In genomic region chr15:77202223-77202622, GRCm38 (mm10) we compare ENCODE assay signal across 9 mouse cellular contexts.
DNase-seq lines count a peak whose midpoint lies in the region; ATAC-seq and TF ChIP-seq lines count a peak whose summit lies in the region.
"Had no signal": no experiment of that assay in that cellular context is flagged by ENCODE, and none has a peak within 500 bp of the region (broad histone marks: within the 10 kb centered on the region; RNA-seq: fewer than 3 reads in every experiment).

No protein-coding gene starts in this region.

- H3K4me2 ChIP-seq in kidney, embryonic 15.5 days, result no peak overlapping the region
- H3K4me2 ChIP-seq in hindbrain, embryonic 14.5 days (replicated peaks), result no peak overlapping the region
- peak overlapping the region; percentile 10; the same call in 1 of the 2 replicates for H3K4me2 ChIP-seq in lung, embryonic 14.5 days

- H3K27ac ChIP-seq in kidney, adult 2 months (ENCODE audit: insufficient read depth, low read depth, low read length), result no peak overlapping the region
- H3K27ac ChIP-seq in kidney, embryonic 15.5 days, result no peak overlapping the region
- peak overlapping the region; percentile 30; the same call in 1 of the 2 replicates for H3K27ac ChIP-seq in hindbrain, embryonic 14.5 days
- peak overlapping the region; percentile 30; the same call in 1 of the 2 replicates for H3K27ac ChIP-seq in lung, embryonic 14.5 days (ENCODE audit: low read depth)

- no peaks in the 10 kb centered on the region for H3K27me3 ChIP-seq in kidney, adult 2 months (replicated peaks; ENCODE audit: control insufficient read depth, insufficient read depth, low read length)
- H3K27me3 ChIP-seq in kidney, embryonic 15.5 days, result no peaks in the 10 kb centered on the region
- no peaks in the 10 kb centered on the region for H3K27me3 ChIP-seq in hindbrain, embryonic 14.5 days (ENCODE audit: control insufficient read depth, insufficient read depth, low read length)
- H3K27me3 ChIP-seq in lung, embryonic 14.5 days (ENCODE audit: insufficient read depth, low read length), result no peaks in the 10 kb centered on the region

- H3K36me3 ChIP-seq in kidney, adult 2 months (ENCODE audit: control insufficient read depth, insufficient read depth, low read length), result no peaks in the 10 kb centered on the region
- H3K36me3 ChIP-seq in kidney, embryonic 15.5 days, result no peaks in the 10 kb centered on the region
- H3K36me3 ChIP-seq in hindbrain, embryonic 14.5 days (replicated peaks; ENCODE audit: control insufficient read depth, insufficient read depth), result no peaks in the 10 kb centered on the region
- no peaks in the 10 kb centered on the region for H3K36me3 ChIP-seq in lung, embryonic 14.5 days (ENCODE audit: insufficient read depth)

- 6% methylated on average over 2 of the region's 2 CpGs for WGBS in kidney, adult 2 months
- 17% methylated on average over 2 of the region's 2 CpGs for WGBS in kidney, embryonic 15.5 days
- 34% methylated on average over 2 of the region's 2 CpGs for WGBS in hindbrain, embryonic 14.5 days
- WGBS in lung, embryonic 14.5 days, result 9% methylated on average over 2 of the region's 2 CpGs

- H3K9ac ChIP-seq in kidney, embryonic 15.5 days, result no peak overlapping the region
- no peak overlapping the region for H3K9ac ChIP-seq in hindbrain, embryonic 14.5 days
- H3K9ac ChIP-seq in lung, embryonic 14.5 days, result no peak overlapping the region

- no peak for ATAC-seq in kidney, embryonic 15.5 days (replicated peaks; ENCODE audit: low FRiP score)
- ATAC-seq in hindbrain, embryonic 14.5 days (ENCODE audit: low FRiP score), result no peak
- peak; percentile 64 for ATAC-seq in lung, embryonic 14.5 days (ENCODE audit: insufficient read depth)

- no peak overlapping the region for H3K4me3 ChIP-seq in kidney, adult 2 months (ENCODE audit: insufficient read depth, low read depth, low read length)
- no peak overlapping the region for H3K4me3 ChIP-seq in kidney, embryonic 15.5 days (replicated peaks)
- H3K4me3 ChIP-seq in hindbrain, embryonic 14.5 days (replicated peaks; ENCODE audit: low read length), result no peak overlapping the region
- no peak overlapping the region for H3K4me3 ChIP-seq in lung, embryonic 14.5 days (ENCODE audit: low read depth, low read length)
- H3K4me3 ChIP-seq: erythroblast, embryonic 14.5 days had no signal

- peak; percentile 95 for DNase-seq in kidney, adult 2 months
- DNase-seq in forelimb bud, embryonic 11.5 days (ENCODE audit: low read depth, low spot score), result peak; percentile 95
- peak; percentile 48 for DNase-seq in hindbrain, embryonic 14.5 days (ENCODE audit: low spot score)
- peak; percentile 94 for DNase-seq in lung, embryonic 14.5 days
- DNase-seq in urinary bladder, postnatal 25 days (ENCODE audit: low spot score), result no peak
- DNase-seq in thymus, postnatal 14 days, result no peak
- DNase-seq in layer of hippocampus, adult 8-10 months (ENCODE audit: low spot score in 2 of 2), result no peak

- TF ChIP-seq CTCF in kidney, adult 2 months (conservative IDR thresholded peaks at IDR 0.05; ENCODE audit: insufficient read depth, insufficient read length, low read depth, low read length), result no peak
- no peak for TF ChIP-seq CTCF in lung, embryonic 14.5 days (IDR thresholded peaks at IDR 0.05; ENCODE audit: low read depth)

- H3K9me3 ChIP-seq in kidney, embryonic 15.5 days (replicated peaks), result no peaks in the 10 kb centered on the region
- H3K9me3 ChIP-seq in hindbrain, embryonic 14.5 days (ENCODE audit: control insufficient read depth, low read length), result no peaks in the 10 kb centered on the region
- no peaks in the 10 kb centered on the region for H3K9me3 ChIP-seq in lung, embryonic 14.5 days (ENCODE audit: low read depth, low read length)

- no peak for TF ChIP-seq POLR2A in kidney, adult 2 months (IDR thresholded peaks at IDR 0.05; ENCODE audit: low read depth, low read length)

- H3K4me1 ChIP-seq in kidney, adult 2 months (ENCODE audit: control insufficient read depth, insufficient read depth, low read length), result peaks cover 16% of the 10 kb centered on the region
- peaks cover 28% of the 10 kb centered on the region for H3K4me1 ChIP-seq in kidney, embryonic 15.5 days
- peaks cover 20% of the 10 kb centered on the region for H3K4me1 ChIP-seq in hindbrain, embryonic 14.5 days (replicated peaks; ENCODE audit: control insufficient read depth, insufficient read depth, low read length)
- H3K4me1 ChIP-seq in lung, embryonic 14.5 days (ENCODE audit: insufficient read depth), result peaks cover 22% of the 10 kb centered on the region

Comparison
In these comparisons a context has a peak if more than half of its experiments do, and no peak if none do; other contexts are left out.
1. DNase-seq: peak in kidney, adult 2 months (single experiment), forelimb bud, embryonic 11.5 days (single experiment), hindbrain, embryonic 14.5 days (single experiment) and lung, embryonic 14.5 days (single experiment); none in urinary bladder, postnatal 25 days (single experiment), thymus, postnatal 14 days (single experiment) and layer of hippocampus, adult 8-10 months (0 of 2).
2. H3K27ac ChIP-seq: peak in hindbrain, embryonic 14.5 days (single experiment) and lung, embryonic 14.5 days (single experiment); none in kidney, adult 2 months (single experiment) and kidney, embryonic 15.5 days (single experiment).